Mouse (Mus musculus) megakaryocyte, embryonic 14.5 days (primary cell): ENCODE results near the gene Rab25. TPM values are rescaled to one million over a fixed set of nuclear protein-coding genes. Genes with fewer than 3 reads are reported as not detected.

ENCODE experiments used
- H3K27me3 ChIP-seq: replicated peaks from 2 replicates; pipeline ENCODE3; 2012; ENCODE audit warnings: inconsistent platforms
- H3K36me3 ChIP-seq: replicated peaks from 2 replicates; pipeline ENCODE3; 2012; ENCODE audit warnings: low read length, inconsistent platforms, mixed read lengths
- H3K4me1 ChIP-seq: 2 replicates; pipeline ENCODE4 v1.6.1; 2012; ENCODE audit warnings: inconsistent platforms
- H3K4me3 ChIP-seq: replicated peaks from 2 replicates; pipeline ENCODE3; 2012; ENCODE audit warnings: moderate library complexity, mild to moderate bottlenecking, inconsistent platforms
- H3K9me3 ChIP-seq: 2 replicates; pipeline ENCODE4 v1.6.1; 2012; ENCODE audit warnings: inconsistent platforms
- FLI1 ChIP-seq: IDR thresholded peaks from 2 replicates; pipeline ENCODE4 v1.6.1; 2012; ENCODE audit warnings: low read length, inconsistent platforms, mixed read lengths
- GATA1 ChIP-seq: IDR thresholded peaks from 3 replicates; pipeline ENCODE4 v1.6.1; 2012; ENCODE audit warnings: mixed read lengths, low read length, inconsistent platforms, borderline replicate concordance
- polyA plus RNA-seq: library from polyadenylated mRNA; stranded (reverse); fragments of >175 nt; gene quantifications from 2 replicates; pipeline ENCODE4 v1.2.3, GENCODE M21; 2012; ENCODE audit warnings: low replicate concordance; ENCODE audit not compliant: insufficient read depth

Gene Rab25
- polyA plus RNA-seq, 1 experiment = 0.51 TPM

GRCm38 (mm10) chr3:88499580-88499979 is 48.5 kb downstream of the Rab25 start:
- Histone ChIP-seq H3K27me3 (no peaks in the 10 kb centered on the region), H3K4me3 (peak overlapping the region; percentile 99), H3K36me3 (peaks cover 71% of the 10 kb centered on the region), H3K4me1 (peaks cover 92% of the 10 kb centered on the region), H3K9me3 (no peaks in the 10 kb centered on the region)
- TF ChIP-seq FLI1 (no peak), GATA1 (no peak)

- H3K4me1 ChIP-seq = peaks cover 91% of the 10 kb centered on the region
- peaks cover 72% of the 10 kb centered on the region for H3K36me3 ChIP-seq
- no peaks in the 10 kb centered on the region for H3K27me3 ChIP-seq
- peak overlapping the region; percentile 86 for H3K4me3 ChIP-seq
- no peaks in the 10 kb centered on the region for H3K9me3 ChIP-seq
- no peak for TF ChIP-seq GATA1
- TF ChIP-seq FLI1 = no peak
These were observed 52.2 kb downstream of the Rab25 start for GRCm38 (mm10) chr3:88495741-88496415.

DNA sequence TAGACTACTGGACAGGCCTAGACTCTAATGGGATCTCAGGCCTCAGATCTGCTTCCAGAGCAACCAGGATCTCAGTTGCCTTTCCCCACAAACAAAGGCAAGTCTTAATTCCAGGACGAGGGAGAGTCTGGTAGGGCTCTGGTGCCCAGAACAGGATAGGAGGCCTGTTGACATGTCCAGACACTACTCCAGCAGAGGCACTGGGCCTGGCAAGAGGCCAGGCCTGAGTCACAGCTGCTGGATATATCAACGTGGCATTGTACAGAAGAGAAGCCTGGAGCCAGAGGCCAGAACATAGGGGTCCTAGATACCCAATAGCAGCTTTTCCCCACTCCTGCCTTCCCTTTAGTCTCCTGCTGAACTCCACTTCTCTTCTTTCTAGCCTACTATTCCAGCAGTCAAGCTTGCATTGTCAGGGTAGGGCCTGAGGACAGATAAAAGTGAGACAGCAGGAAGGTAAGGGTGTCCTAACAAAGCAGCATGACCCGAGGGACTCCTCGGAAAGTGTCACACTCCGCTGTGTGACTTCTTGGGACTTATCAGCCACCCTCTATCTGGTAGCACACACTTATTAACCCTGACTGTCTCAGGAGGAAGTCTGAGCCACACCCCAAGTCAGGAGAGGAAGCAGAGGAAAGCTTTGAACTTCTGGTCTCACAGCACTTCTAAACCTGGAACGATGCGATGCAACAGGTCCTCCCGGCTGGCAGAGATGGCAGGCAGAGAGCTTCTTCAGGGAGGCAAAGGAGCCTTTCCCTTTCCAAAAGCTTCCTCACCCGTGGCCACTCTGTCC is 53.1 kb downstream of the Rab25 start:
- Histone ChIP-seq H3K27me3 (no peaks in the 10 kb centered on the region), H3K4me1 (peaks cover 91% of the 10 kb centered on the region), H3K9me3 (no peaks in the 10 kb centered on the region), H3K4me3 (peak overlapping the region; percentile 85), H3K36me3 (peaks cover 74% of the 10 kb centered on the region)
- TF ChIP-seq FLI1 = no peak
- TF ChIP-seq GATA1 = no peak

DNA sequence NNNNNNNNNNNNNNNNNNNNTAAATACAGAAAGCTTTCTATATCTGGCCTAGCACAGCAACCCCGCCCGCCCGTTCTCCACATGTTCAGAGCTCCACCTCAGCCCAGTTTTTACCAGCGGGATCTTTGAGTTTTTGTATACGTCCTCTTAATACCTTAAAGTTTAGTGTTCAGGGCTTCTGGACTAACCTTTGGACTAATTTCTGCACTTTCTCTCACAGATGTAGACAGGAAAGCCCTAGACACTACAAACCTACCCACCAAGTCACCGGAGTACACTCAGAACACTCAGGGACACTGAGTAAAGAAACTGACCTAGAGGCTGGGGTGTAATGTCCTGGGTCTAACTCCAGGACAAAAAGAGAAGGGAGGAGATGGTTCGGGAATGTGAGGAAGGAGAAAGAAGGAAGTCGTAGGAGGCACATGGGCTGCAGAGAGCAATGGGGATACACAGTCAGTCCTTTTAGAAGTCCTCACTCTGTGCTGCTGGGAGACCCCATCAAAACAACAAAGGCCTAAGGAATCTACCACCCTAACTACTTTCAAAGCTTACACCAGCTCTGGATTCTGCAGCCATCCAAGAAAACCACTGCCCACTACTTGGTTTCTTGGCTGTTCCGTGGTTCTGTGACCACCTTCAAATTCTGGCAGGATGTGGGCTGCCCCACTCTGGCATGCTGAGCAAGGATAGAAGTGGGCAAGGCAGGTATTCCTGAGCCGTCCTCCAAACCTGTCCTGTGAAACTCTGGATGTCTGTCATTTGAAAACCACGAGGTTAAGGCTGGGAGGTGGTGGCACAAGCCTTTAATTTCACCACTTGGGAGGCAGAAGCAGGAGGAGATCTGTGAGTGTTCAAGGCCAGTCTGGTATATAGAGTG is 54.2 kb downstream of the Rab25 start:
- Histone ChIP-seq H3K27me3 (peaks cover 3% of the 10 kb centered on the region), H3K4me3 (peak overlapping the region; percentile 94), H3K9me3 (no peaks in the 10 kb centered on the region), H3K36me3 (peaks cover 74% of the 10 kb centered on the region), H3K4me1 (peaks cover 91% of the 10 kb centered on the region)
- TF ChIP-seq GATA1 (no peak), FLI1 (no peak)

Other genes with a start within 250 kb of the Rab25 start
- gene Glmp, start 223.3 kb downstream of the Rab25 start, polyA plus RNA-seq = 31.1 and 138 TPM in 2 replicates
- gene Tmem79, start 212.2 kb downstream of the Rab25 start, polyA plus RNA-seq = 2.3 TPM in 1 of 2 replicates, not detected in the other
- 39.8 and 77.9 TPM in 2 replicates for gene Smg5, start 212.0 kb downstream of the Rab25 start, polyA plus RNA-seq
- not detected in 2 replicates for gene Paqr6, start 183.7 kb downstream of the Rab25 start, polyA plus RNA-seq
- gene Bglap3, start 175.6 kb downstream of the Rab25 start, polyA plus RNA-seq = not detected in 2 replicates
- not detected in 2 replicates for gene Bglap2, start 169.6 kb downstream of the Rab25 start, polyA plus RNA-seq
- gene Bglap, start 163.8 kb downstream of the Rab25 start, polyA plus RNA-seq = not detected in 2 replicates
- gene Pmf1, start 138.0 kb downstream of the Rab25 start, polyA plus RNA-seq = 73.6 and 114 TPM in 2 replicates
- 6.7 and 7.2 TPM in 2 replicates for gene Slc25a44, start 123.2 kb downstream of the Rab25 start, polyA plus RNA-seq
- gene Sema4a, start 87.1 kb downstream of the Rab25 start, polyA plus RNA-seq = 8.4 and 26.0 TPM in 2 replicates
- 607 and 1,158 TPM in 2 replicates for gene Lmna, start 38.3 kb downstream of the Rab25 start, polyA plus RNA-seq
- 0.83 and 1.6 TPM in 2 replicates for gene Mex3a, start 15.9 kb downstream of the Rab25 start, polyA plus RNA-seq
- gene Lamtor2, start 4.8 kb upstream of the Rab25 start, polyA plus RNA-seq = 18.1 and 152 TPM in 2 replicates
- 26.1 and 51.5 TPM in 2 replicates for gene Ubqln4, start 5.5 kb upstream of the Rab25 start, polyA plus RNA-seq
- gene Ssr2, start 27.6 kb upstream of the Rab25 start, polyA plus RNA-seq = 111 and 307 TPM in 2 replicates
- 302 and 446 TPM in 2 replicates for gene Arhgef2, start 57.7 kb upstream of the Rab25 start, polyA plus RNA-seq
- gene Rxfp4, start 104.8 kb upstream of the Rab25 start, polyA plus RNA-seq = not detected in 2 replicates
- gene Khdc4, start 137.5 kb upstream of the Rab25 start, polyA plus RNA-seq = 5.5 and 6.0 TPM in 2 replicates
- 30.4 and 71.5 TPM in 2 replicates for gene Rit1, start 168.5 kb upstream of the Rab25 start, polyA plus RNA-seq
- gene Syt11, start 226.9 kb upstream of the Rab25 start, polyA plus RNA-seq = 10.9 and 16.6 TPM in 2 replicates